Mouse (Mus musculus): ENCODE results near the gene Tex28.
"Not testable (repeated sequence)": the region's sequence is repeated elsewhere in the genome, so short reads cannot be mapped to it uniquely, and the experiment has no call there.

Tex28 gene

GRCm38 (mm10) chrX:74167738-74168137 is at the start of gene Tex28:
Gene Tex28 (minus strand): TSS chrX:74167838.
- DNase-seq (ENCODE audit: low read depth, low spot score): no peak

- no peak for DNase-seq (ENCODE audit: low read depth, low spot score)
These were observed 35.9 kb upstream of the Tex28 start for GRCm38 (mm10) chrX:74203556-74203955.

GRCm38 (mm10) chrX:74176959-74177358 is 9.3 kb upstream of the Tex28 start, which contains the start of gene Tktl1:
Gene Tktl1 (plus strand): TSS chrX:74177259.
- DNase-seq (ENCODE audit: low read depth, low spot score): no peak

- DNase-seq (ENCODE audit: low read depth, low spot score): not testable (repeated sequence)
These were observed 32.4 kb downstream of the Tex28 start, which contains the start of gene Mecp2 for GRCm38 (mm10) chrX:74135263-74135662. Gene Mecp2 (minus strand): TSS chrX:74135363.

GRCm38 (mm10) chrX:74127164-74127563 is 40.5 kb downstream of the Tex28 start, which contains the start of gene Opn1mw:
Gene Opn1mw (plus strand): TSS chrX:74127464.
- DNase-seq (ENCODE audit: low read depth, low spot score): no peak

- no peak for DNase-seq (ENCODE audit: low read depth, low spot score)
These were observed 42.7 kb downstream of the Tex28 start for GRCm38 (mm10) chrX:74124975-74125374.

GRCm38 (mm10) chrX:74115511-74115910 is 52.1 kb downstream of the Tex28 start:
- DNase-seq (ENCODE audit: low read depth, low spot score): no peak

- DNase-seq (ENCODE audit: low read depth, low spot score): no peak
These were observed 53.6 kb downstream of the Tex28 start for GRCm38 (mm10) chrX:74114036-74114435.

GRCm38 (mm10) chrX:74108747-74109146 is 58.9 kb downstream of the Tex28 start:
- no peak for DNase-seq (ENCODE audit: low read depth, low spot score)

- DNase-seq (ENCODE audit: low read depth, low spot score): no peak
These were observed 61.7 kb downstream of the Tex28 start for GRCm38 (mm10) chrX:74105916-74106315.

GRCm38 (mm10) chrX:74103457-74104188 is 64.0 kb downstream of the Tex28 start:
- no peak for DNase-seq (ENCODE audit: low read depth, low spot score)
